Mouse (Mus musculus) liver, embryonic 14.5 days (tissue): ENCODE data around the gene Mfap4. TPM values are rescaled to one million over a fixed set of nuclear protein-coding genes. Genes with fewer than 3 reads are reported as not detected.

Source experiments
- ATAC-seq: fragments of 200-750 bp; cut with Nextera tagmentation; 2 replicates; pipeline ENCODE4 v1.8.0; 2017; ENCODE audit warnings: moderate number of reproducible peaks, mild to moderate bottlenecking, moderate library complexity; ENCODE audit not compliant: insufficient read depth
- DNase-seq, 3 experiments: peaks; one replicate each; pipeline ENCODE4 v3.0.0-alpha.2; 2012 to 2013; ENCODE audit warnings: low read depth in 3 of 3, low spot score in 3 of 3
- H3K27ac ChIP-seq: fragments of 300-500 bp; sonication (generic); 2 replicates; pipeline ENCODE4 v1.5.1; 2014; ENCODE audit warnings: moderate library complexity, mild to moderate bottlenecking, control low read depth, inconsistent platforms
- H3K27me3 ChIP-seq: fragments of 300-500 bp; sonication (generic); 2 replicates; pipeline ENCODE4 v1.6.1; 2014; ENCODE audit warnings: mild to moderate bottlenecking, low read length, moderate library complexity; ENCODE audit not compliant: control insufficient read depth, insufficient read depth
- H3K36me3 ChIP-seq: fragments of 300-500 bp; sonication (generic); replicated peaks from 2 replicates; pipeline ENCODE4 v1.6.1; 2014; ENCODE audit warnings: low read depth; ENCODE audit not compliant: control insufficient read depth, insufficient read depth
- H3K4me1 ChIP-seq, 2 experiments: fragments of 200-500 bp in 1 of 2; fragments of 300-500 bp in 1 of 2; sonication (generic) in 1 of 2; replicated peaks; 2 replicates each; pipeline ENCODE4 v1.6.1; 2012 to 2014; ENCODE audit warnings: antibody characterized with exemption in 1 of 2, inconsistent platforms in 1 of 2, low read length in 1 of 2; ENCODE audit not compliant: control insufficient read depth in 2 of 2, insufficient read depth in 2 of 2
- H3K4me2 ChIP-seq: fragments of 300-500 bp; sonication (generic); 2 replicates; pipeline ENCODE4 v1.6.1; 2014; ENCODE audit warnings: low read depth, mild to moderate bottlenecking, control low read depth, moderate library complexity
- H3K4me3 ChIP-seq, 2 experiments: fragments of 200-500 bp in 1 of 2; fragments of 300-500 bp in 1 of 2; sonication (generic) in 1 of 2; 2 replicates each; pipeline ENCODE4 v1.5.1; 2012 to 2014; ENCODE audit warnings: low read depth in 2 of 2, low read length in 2 of 2, mild to moderate bottlenecking in 2 of 2, control low read depth in 1 of 2, inconsistent platforms in 1 of 2, moderate library complexity in 1 of 2; ENCODE audit not compliant: insufficient read depth in 1 of 2
- H3K9ac ChIP-seq: fragments of 300-500 bp; sonication (generic); replicated peaks from 2 replicates; pipeline ENCODE4 v1.6.1; 2014; ENCODE audit warnings: mild to moderate bottlenecking, control low read depth, moderate library complexity
- H3K9me3 ChIP-seq: fragments of 300-500 bp; sonication (generic); 2 replicates; pipeline ENCODE4 v1.6.1; 2016; ENCODE audit warnings: low read length, mixed read lengths; ENCODE audit not compliant: control insufficient read depth
- CTCF ChIP-seq: IDR thresholded peaks from 2 replicates; pipeline ENCODE4 v1.5.1; 2016; ENCODE audit warnings: antibody characterized with exemption, low read depth, control low read depth
- EP300 ChIP-seq: IDR thresholded peaks from 2 replicates; pipeline ENCODE4 v1.6.1; 2016; ENCODE audit warnings: antibody characterized with exemption, low read depth
- WGBS: fragments of 180-500 bp; shearing (Covaris S2); extraction: QIAGEN DNeasy Blood & Tissue Kit; methylation state at CpG from one replicate; pipeline ENCODE4 v1.1.7; 2014; ENCODE audit not compliant: insufficient replicate concordance; 5-methylcytosine and 5-hydroxymethylcytosine counted together
- polyA plus RNA-seq, 2 experiments: library from polyadenylated mRNA; depleted of rRNA in 1 of 2; stranded (reverse) in 1 of 2; unstranded in 1 of 2; fragments of >200 nt; fragmentation: Nextera tagmentation in 1 of 2; extraction: Ambion mirVana in 1 of 2; gene quantifications; 2 replicates each; pipeline versions ENCODE4 v1.2.1 to v1.2.3; 2012 to 2014

Mfap4 gene
- polyA plus RNA-seq (2012; rRNA removed), result 4.6 and 6.1 TPM in 2 replicates
- 4.3 and 4.9 TPM in 2 replicates for polyA plus RNA-seq (2014; fragmentation: Nextera tagmentation; extraction: Ambion mirVana)

GRCm38 (mm10) chr11:61484613-61485540 lies at the start of gene Mfap4:
Gene Mfap4, plus strand, starts transcription at chr11:61485431.
- Histone ChIP-seq H3K4me3 (no peak within 1 kb of the TSS), H3K36me3 (no peaks in the 10 kb centered on the region), H3K27ac (no peak within 1 kb of the TSS), H3K9me3 (no peaks in the 10 kb centered on the region), H3K4me1 (no peaks in the 10 kb centered on the region), H3K9ac (no peak within 1 kb of the TSS), H3K27me3 (no peaks in the 10 kb centered on the region), H3K4me2 (no peak within 1 kb of the TSS)
- ATAC-seq (no peak), DNase-seq (no peak)
- no peak for TF ChIP-seq CTCF
- no peak for TF ChIP-seq EP300
- WGBS, result 49% methylated on average over 20 of the region's 20 CpGs

GRCm38 (mm10) chr11:61436298-61436697 lies 48.9 kb upstream of the Mfap4 start:
- no peak for TF ChIP-seq CTCF
- no peak for TF ChIP-seq EP300
- no peak overlapping the region for H3K9ac ChIP-seq
- H3K4me1 ChIP-seq, result no peaks in the 10 kb centered on the region
- WGBS, result 57% methylated on average over 2 of the region's 2 CpGs
- no peaks in the 10 kb centered on the region for H3K36me3 ChIP-seq
- H3K4me3 ChIP-seq, result no peak overlapping the region
- ATAC-seq (no peak), DNase-seq (no peak)
- H3K27me3 ChIP-seq, result no peaks in the 10 kb centered on the region
- no peaks in the 10 kb centered on the region for H3K9me3 ChIP-seq
- H3K27ac ChIP-seq, result no peak overlapping the region
- no peak overlapping the region for H3K4me2 ChIP-seq

- Histone ChIP-seq H3K9me3 (no peaks in the 10 kb centered on the region), H3K27ac (no peak overlapping the region), H3K9ac (no peak overlapping the region), H3K4me1 (no peaks in the 10 kb centered on the region), H3K4me3 (no peak overlapping the region), H3K27me3 (no peaks in the 10 kb centered on the region), H3K4me2 (no peak overlapping the region), H3K36me3 (no peaks in the 10 kb centered on the region)
- TF ChIP-seq EP300 (no peak), CTCF (no peak)
- DNase-seq (no peak), ATAC-seq (no peak)
- 34% methylated on average over 3 of the region's 3 CpGs for WGBS
These were observed 46.1 kb upstream of the Mfap4 start for GRCm38 (mm10) chr11:61439170-61439569.

DNA sequence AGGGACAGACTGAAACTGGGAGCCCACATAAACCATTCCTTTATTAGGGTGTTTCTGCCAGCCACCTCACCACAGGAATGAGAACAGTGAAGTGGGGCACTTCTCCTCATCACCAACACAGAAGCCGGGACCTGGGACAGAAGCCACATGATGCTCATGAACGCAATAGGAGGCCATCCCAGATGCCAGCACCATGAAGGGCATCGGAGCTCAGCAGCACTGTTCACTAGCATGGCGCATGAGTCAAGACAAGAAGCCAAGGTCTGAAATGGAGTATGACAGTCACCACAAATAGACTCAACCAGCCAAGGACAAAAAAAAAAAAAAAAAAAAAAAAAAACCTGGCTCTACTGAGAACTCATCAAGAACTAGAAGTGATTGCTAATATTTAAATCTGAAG lies 44.8 kb upstream of the Mfap4 start:
- no peak overlapping the region for H3K4me2 ChIP-seq
- ATAC-seq, result no peak

GRCm38 (mm10) chr11:61441670-61442069 lies 43.6 kb upstream of the Mfap4 start:
- TF ChIP-seq CTCF (no peak), EP300 (no peak)
- 53% methylated on average over 7 of the region's 7 CpGs for WGBS
- H3K4me2 ChIP-seq, result no peak overlapping the region
- no peak overlapping the region for H3K9ac ChIP-seq
- no peaks in the 10 kb centered on the region for H3K36me3 ChIP-seq
- no peak overlapping the region for H3K27ac ChIP-seq
- ATAC-seq (no peak), DNase-seq (no peak)
- no peaks in the 10 kb centered on the region for H3K9me3 ChIP-seq
- H3K4me3 ChIP-seq, result no peak overlapping the region
- no peaks in the 10 kb centered on the region for H3K27me3 ChIP-seq
- H3K4me1 ChIP-seq, result no peaks in the 10 kb centered on the region

More for the DNA sequence above, 44.8 kb upstream of the Mfap4 start:
- Histone ChIP-seq H3K4me1 (no peaks in the 10 kb centered on the region), H3K27ac (no peak overlapping the region), H3K4me3 (no peak overlapping the region), H3K36me3 (no peaks in the 10 kb centered on the region), H3K27me3 (no peaks in the 10 kb centered on the region), H3K9ac (no peak overlapping the region), H3K9me3 (no peaks in the 10 kb centered on the region)
- TF ChIP-seq CTCF (no peak), EP300 (no peak)
- 76% methylated on average over 4 of the region's 4 CpGs for WGBS
- no peak for DNase-seq
